Mouse (Mus musculus) kidney, adult 2 months (tissue): Measurements from ENCODE around the gene Gm49337.

ENCODE experiments used
- CTCF ChIP-seq: fragments of 200-500 bp; conservative IDR thresholded peaks from 2 replicates; pipeline ENCODE4 v1.5.1; 2011; ENCODE audit warnings: low read depth, mild to moderate bottlenecking, control low read depth, low read length, moderate library complexity, mixed read lengths; ENCODE audit not compliant: insufficient read depth, insufficient read length
- POLR2A ChIP-seq: fragments of 200-500 bp; IDR thresholded peaks from one replicate; pipeline ENCODE4 v1.6.1; 2011; ENCODE audit warnings: low read depth, low read length, control low read depth

GRCm38 (mm10) chr4:116152702-116153101 lies 20.5 kb upstream of the Gm49337 start:
- TF ChIP-seq POLR2A (no peak), CTCF (no peak)
